Mouse (Mus musculus): ENCODE measurements around the gene Slc35c1. TPM values are rescaled to one million over a fixed set of nuclear protein-coding genes. Genes with fewer than 3 reads are reported as not detected.

The Slc35c1 gene
- polyA plus RNA-seq, 1 experiment = 16.2 TPM

DNA sequence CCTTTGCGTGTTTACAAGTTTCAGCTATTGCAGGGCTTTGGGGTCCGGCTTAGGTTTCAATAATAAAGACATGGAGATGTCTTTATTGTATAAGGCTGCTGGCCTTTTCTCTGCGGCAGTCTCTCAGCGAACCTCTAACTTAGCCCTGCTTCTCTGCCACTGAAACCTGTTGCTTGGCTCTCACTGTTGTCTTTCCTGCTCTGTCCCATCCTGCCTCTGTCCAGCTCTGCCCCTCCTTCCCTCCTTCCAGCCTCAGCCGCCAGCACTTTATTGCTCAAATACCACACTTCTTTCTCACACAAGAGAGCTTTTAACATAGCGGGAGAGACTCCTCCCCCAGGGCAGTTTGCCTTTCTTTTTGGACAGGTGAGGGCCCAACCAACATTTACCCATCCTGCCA, 19.9 kb downstream of the Slc35c1 start:
- no peak for DNase-seq
- TF ChIP-seq CTCF (IDR thresholded peaks at IDR 0.05; ENCODE audit: borderline replicate concordance, insufficient read depth, low read depth, low read length) = no peak
- TF ChIP-seq POLR2A (IDR thresholded peaks at IDR 0.05; ENCODE audit: borderline replicate concordance, insufficient read depth, low read length) = no peak
- 74% methylated on average over 6 of the region's 6 CpGs for WGBS
- Histone ChIP-seq H3K4me3 (replicated peaks; ENCODE audit: insufficient read depth, low read depth, low read length) (no peak overlapping the region), H3K27me3 (ENCODE audit: control insufficient read depth, insufficient read depth, low read length) (no peaks in the 10 kb centered on the region), H3K4me1 (ENCODE audit: control insufficient read depth, insufficient read depth, low read length) (peaks cover 6% of the 10 kb centered on the region; the same call in 1 of the 2 replicates), H3K27ac (ENCODE audit: insufficient read depth, low read length) (no peak overlapping the region)

DNA sequence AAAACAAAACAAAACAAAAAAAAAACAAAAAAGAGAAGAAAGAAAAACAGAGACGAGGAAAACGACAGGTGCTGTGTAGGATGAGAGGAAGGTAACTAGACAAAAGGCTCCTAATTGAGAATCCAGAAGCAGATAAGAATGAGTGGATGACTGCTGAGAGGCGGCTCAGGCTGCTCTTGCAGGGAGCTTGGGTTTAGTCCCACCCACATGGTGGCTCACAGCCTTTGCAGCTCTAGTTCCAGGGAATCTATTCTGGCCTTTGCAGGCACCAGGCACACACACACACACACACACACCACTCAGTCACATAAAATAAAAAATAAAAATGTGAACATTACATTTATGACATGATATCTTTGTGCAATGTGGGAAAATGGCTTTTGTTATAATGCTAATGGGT, 21.8 kb downstream of the Slc35c1 start:
- H3K27ac ChIP-seq (ENCODE audit: insufficient read depth, low read length) = no peak overlapping the region
- no peak overlapping the region for H3K4me3 ChIP-seq (replicated peaks; ENCODE audit: insufficient read depth, low read depth, low read length)
- TF ChIP-seq POLR2A (IDR thresholded peaks at IDR 0.05; ENCODE audit: borderline replicate concordance, insufficient read depth, low read length) (no peak), CTCF (IDR thresholded peaks at IDR 0.05; ENCODE audit: borderline replicate concordance, insufficient read depth, low read depth, low read length) (no peak)
- H3K27me3 ChIP-seq (ENCODE audit: control insufficient read depth, insufficient read depth, low read length) = no peaks in the 10 kb centered on the region
- peaks cover 9% of the 10 kb centered on the region; the same call in 1 of the 2 replicates for H3K4me1 ChIP-seq (ENCODE audit: control insufficient read depth, insufficient read depth, low read length)
- WGBS = 71% methylated on average over 3 of the region's 3 CpGs
- no peak for DNase-seq

DNA sequence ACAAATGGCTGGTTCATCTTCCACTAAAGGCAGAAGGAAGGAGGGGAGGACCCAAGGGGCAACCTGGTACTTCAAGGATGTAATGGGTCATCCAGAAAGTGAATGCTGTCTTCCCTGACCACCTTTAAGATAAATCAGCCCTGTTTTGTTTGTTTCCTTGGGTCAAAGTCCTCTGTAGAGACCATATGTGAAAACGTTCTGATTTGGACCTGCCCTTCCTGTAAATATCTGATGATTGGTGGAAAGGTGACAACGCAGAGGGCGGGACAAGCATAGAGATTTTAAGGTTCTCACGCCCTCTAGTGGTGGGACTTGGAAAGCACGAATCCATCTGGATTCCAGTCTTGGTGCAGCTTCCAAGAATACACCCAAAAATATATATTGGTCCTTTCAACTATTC, 22.5 kb downstream of the Slc35c1 start:
- H3K27me3 ChIP-seq (ENCODE audit: control insufficient read depth, insufficient read depth, low read length) = no peaks in the 10 kb centered on the region
- no peak overlapping the region for H3K27ac ChIP-seq (ENCODE audit: insufficient read depth, low read length)
- peak overlapping the region; percentile 46 for H3K4me3 ChIP-seq (replicated peaks; ENCODE audit: insufficient read depth, low read depth, low read length)
- TF ChIP-seq CTCF (IDR thresholded peaks at IDR 0.05; ENCODE audit: borderline replicate concordance, insufficient read depth, low read depth, low read length) = peak; percentile 83; the same call in 1 of the 2 replicates
- TF ChIP-seq POLR2A (IDR thresholded peaks at IDR 0.05; ENCODE audit: borderline replicate concordance, insufficient read depth, low read length) = no peak
- peaks cover 9% of the 10 kb centered on the region; the same call in 1 of the 2 replicates for H3K4me1 ChIP-seq (ENCODE audit: control insufficient read depth, insufficient read depth, low read length)
- WGBS = under 1% methylated on average over 5 of the region's 5 CpGs
- DNase-seq = peak; percentile 85 to 90

DNA sequence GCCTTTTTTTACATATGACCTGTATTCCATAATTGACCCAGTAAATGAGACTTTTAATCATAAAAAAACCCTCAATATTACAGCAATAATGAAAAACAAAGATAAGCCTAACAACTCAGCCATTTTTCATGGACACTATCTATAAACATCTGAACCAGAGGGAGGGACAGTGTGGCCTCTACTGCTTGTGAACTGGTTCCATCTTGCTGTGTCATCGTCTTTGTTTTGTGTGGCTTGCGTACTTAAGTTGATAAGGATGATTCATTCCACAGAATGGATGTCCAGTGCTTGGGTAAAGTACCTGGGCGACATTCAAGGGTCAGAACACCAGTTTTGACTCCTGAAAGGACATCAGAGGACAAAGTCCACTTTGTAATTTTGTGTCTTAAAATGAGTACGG, 23.0 kb downstream of the Slc35c1 start:
- TF ChIP-seq POLR2A (IDR thresholded peaks at IDR 0.05; ENCODE audit: borderline replicate concordance, insufficient read depth, low read length) = no peak
- no peak for TF ChIP-seq CTCF (IDR thresholded peaks at IDR 0.05; ENCODE audit: borderline replicate concordance, insufficient read depth, low read depth, low read length)
- H3K4me1 ChIP-seq (ENCODE audit: control insufficient read depth, insufficient read depth, low read length) = peaks cover 7% of the 10 kb centered on the region; the same call in 1 of the 2 replicates

DNA sequence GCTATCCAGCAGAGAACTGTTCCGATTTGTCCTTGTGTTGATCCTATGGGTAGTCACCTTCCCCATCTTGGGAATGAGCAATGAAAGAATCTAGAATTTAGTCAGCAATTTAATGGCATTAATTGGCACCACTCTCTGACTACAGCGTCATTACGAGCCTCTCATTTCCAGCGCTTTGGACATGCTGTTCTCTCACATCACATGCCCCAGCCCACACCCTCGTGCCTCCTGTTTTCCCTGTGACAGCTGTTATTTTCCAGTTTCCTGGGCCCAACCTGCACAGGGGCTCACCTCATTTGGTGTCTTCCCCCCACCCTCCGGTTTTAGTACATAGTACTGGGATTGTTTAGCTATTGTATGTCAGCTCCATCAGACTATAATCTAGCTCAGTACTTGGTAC, 25.3 kb downstream of the Slc35c1 start:
- peak in 1 of 2 experiments; percentile 31 for DNase-seq
- peak overlapping the region; percentile 60; the same call in 1 of the 2 replicates for H3K27ac ChIP-seq (ENCODE audit: insufficient read depth, low read length)
- TF ChIP-seq CTCF (IDR thresholded peaks at IDR 0.05; ENCODE audit: borderline replicate concordance, insufficient read depth, low read depth, low read length) (no peak), POLR2A (IDR thresholded peaks at IDR 0.05; ENCODE audit: borderline replicate concordance, insufficient read depth, low read length) (no peak)
- no peak overlapping the region for H3K4me3 ChIP-seq (replicated peaks; ENCODE audit: insufficient read depth, low read depth, low read length)
- WGBS = 31% methylated on average over 6 of the region's 6 CpGs
- peaks cover 4% of the 10 kb centered on the region; the same call in 1 of the 2 replicates for H3K4me1 ChIP-seq (ENCODE audit: control insufficient read depth, insufficient read depth, low read length)
- no peaks in the 10 kb centered on the region for H3K27me3 ChIP-seq (ENCODE audit: control insufficient read depth, insufficient read depth, low read length)

More for the DNA sequence above, 23.0 kb downstream of the Slc35c1 start:
- no peak overlapping the region for H3K4me3 ChIP-seq (replicated peaks; ENCODE audit: insufficient read depth, low read depth, low read length)
- H3K27me3 ChIP-seq (ENCODE audit: control insufficient read depth, insufficient read depth, low read length) = no peaks in the 10 kb centered on the region
- no peak for DNase-seq
- WGBS = 76% methylated on average over 4 of the region's 4 CpGs
- no peak overlapping the region for H3K27ac ChIP-seq (ENCODE audit: insufficient read depth, low read length)

DNA sequence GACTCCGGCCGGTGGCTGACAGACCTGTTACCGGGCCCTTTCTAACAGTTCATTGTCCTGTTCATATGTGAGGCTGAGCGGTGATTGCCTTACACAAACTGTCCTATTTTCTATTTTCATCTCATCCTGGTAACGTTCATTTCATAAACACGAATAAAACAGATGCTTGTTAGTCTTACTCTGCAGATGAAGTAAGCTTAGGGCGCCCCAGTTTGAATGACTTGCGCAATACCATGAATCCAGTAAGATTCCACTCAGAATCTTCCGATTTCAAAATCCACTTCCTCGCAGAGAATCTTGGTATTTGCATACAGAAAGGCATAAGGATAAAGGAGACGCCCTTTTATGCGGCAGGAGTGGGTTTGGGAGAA, 26.0 kb downstream of the Slc35c1 start:
- peaks cover 8% of the 10 kb centered on the region; the same call in 1 of the 2 replicates for H3K4me1 ChIP-seq (ENCODE audit: control insufficient read depth, insufficient read depth, low read length)
- DNase-seq = no peak
- H3K27ac ChIP-seq (ENCODE audit: insufficient read depth, low read length) = peak overlapping the region; percentile 60
- peak overlapping the region; percentile 56 for H3K4me3 ChIP-seq (replicated peaks; ENCODE audit: insufficient read depth, low read depth, low read length)
- whole genome bisulfite sequencing = 1% methylated on average over 12 of the region's 12 CpGs
- H3K27me3 ChIP-seq (ENCODE audit: control insufficient read depth, insufficient read depth, low read length) = no peaks in the 10 kb centered on the region
- no peak for TF ChIP-seq CTCF (IDR thresholded peaks at IDR 0.05; ENCODE audit: borderline replicate concordance, insufficient read depth, low read depth, low read length)
- TF ChIP-seq POLR2A (IDR thresholded peaks at IDR 0.05; ENCODE audit: borderline replicate concordance, insufficient read depth, low read length) = no peak

DNA sequence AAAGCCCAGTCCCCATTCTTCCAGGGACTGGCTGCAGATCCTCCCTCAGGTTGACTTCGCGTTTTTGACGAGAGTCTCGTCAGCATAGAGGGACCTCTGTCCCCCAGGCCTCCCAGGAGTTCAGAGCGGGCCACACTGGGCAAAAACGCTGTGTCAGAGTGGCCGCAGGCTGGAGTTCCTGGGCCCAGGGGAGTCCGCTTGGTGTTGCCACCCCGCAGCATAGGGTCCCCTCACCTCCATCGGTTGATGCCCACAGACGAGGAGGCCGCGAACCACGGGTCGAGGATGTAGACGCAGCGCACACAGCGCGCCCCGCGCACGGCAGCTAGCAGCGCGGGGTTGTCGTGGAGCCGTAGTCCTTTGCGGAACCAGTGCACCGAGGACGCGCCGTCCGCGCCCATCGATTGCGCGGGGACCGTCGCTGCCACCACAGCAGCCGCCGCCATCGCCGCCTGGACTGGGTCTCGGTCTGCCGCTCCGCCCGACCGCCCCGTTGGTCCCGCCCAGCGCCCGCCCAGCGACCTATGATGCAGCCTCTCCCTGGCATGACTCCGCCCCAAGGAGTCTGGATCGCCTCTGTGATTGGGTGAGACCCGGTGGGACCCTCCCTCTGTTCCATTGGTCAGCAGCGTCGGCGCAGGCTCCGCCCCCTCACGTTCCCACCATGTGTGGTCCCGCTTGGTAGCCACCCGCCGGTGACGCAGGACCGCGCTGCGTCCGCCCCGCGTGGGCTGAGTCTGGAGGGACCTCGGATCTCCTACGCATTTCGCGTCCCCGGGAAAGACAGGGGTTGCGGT, 26.6 kb downstream of the Slc35c1 start, which contains the start of gene Cry2:
Gene Cry2, minus strand, starts transcription at position 466 of the 797 bp plus-strand sequence.
- peaks cover 14% of the 10 kb centered on the region; the same call in 1 of the 2 replicates for H3K4me1 ChIP-seq (ENCODE audit: control insufficient read depth, insufficient read depth, low read length)
- peak within 1 kb of the TSS; percentile 88 for H3K4me3 ChIP-seq (replicated peaks; ENCODE audit: insufficient read depth, low read depth, low read length)
- peak within 1 kb of the TSS; percentile 80 for H3K27ac ChIP-seq (ENCODE audit: insufficient read depth, low read length)
- WGBS = under 1% methylated on average over 76 of the region's 76 CpGs
- DNase-seq = peak; percentile 99 to 100
- H3K27me3 ChIP-seq (ENCODE audit: control insufficient read depth, insufficient read depth, low read length) = no peaks in the 10 kb centered on the region
- TF ChIP-seq POLR2A (IDR thresholded peaks at IDR 0.05; ENCODE audit: borderline replicate concordance, insufficient read depth, low read length) (peak; percentile 88), CTCF (IDR thresholded peaks at IDR 0.05; ENCODE audit: borderline replicate concordance, insufficient read depth, low read depth, low read length) (no peak)

All from cerebellum, adult 2 months (tissue).